Mouse (Mus musculus) MEL (cell line): ENCODE measurements around the gene Sipa1l3. TPM values are rescaled to one million over a fixed set of nuclear protein-coding genes. Genes with fewer than 3 reads are reported as not detected.

Experiments
- DNase-seq: peaks from one replicate; pipeline ENCODE4 v3.0.0; 2011; ENCODE audit warnings: low read depth, low spot score
- H3K27ac ChIP-seq: 2 replicates; pipeline ENCODE4 v1.5.1; 2012; ENCODE audit warnings: low read depth, mild to moderate bottlenecking, control low read depth, low read length, moderate library complexity; ENCODE audit not compliant: control insufficient read depth
- H3K27me3 ChIP-seq, 2 experiments: fragments of 150-350 bp in 1 of 2; sonication (generic) in 1 of 2; 2 replicates each; pipeline ENCODE4 v1.6.1; 2012; ENCODE audit warnings: low read length in 2 of 2, mild to moderate bottlenecking in 2 of 2, improper control_type of control experiment in 1 of 2, moderate library complexity in 1 of 2; ENCODE audit not compliant: insufficient read depth in 2 of 2, control insufficient read depth in 1 of 2
- H3K36me3 ChIP-seq, 2 experiments: 2 replicates each; pipeline ENCODE4 v1.6.1; 2012 to 2014; ENCODE audit warnings: low read length in 2 of 2, improper control_type of control experiment in 1 of 2, inconsistent platforms in 1 of 2, mild to moderate bottlenecking in 1 of 2; ENCODE audit not compliant: insufficient read depth in 2 of 2, control insufficient read depth in 1 of 2
- H3K4me1 ChIP-seq, 2 experiments: fragments of 150-350 bp in 1 of 2; sonication (generic) in 1 of 2; 2 replicates each; pipeline ENCODE4 v1.6.1; 2012; ENCODE audit warnings: low read length in 2 of 2, improper control_type of control experiment in 1 of 2, mild to moderate bottlenecking in 1 of 2; ENCODE audit not compliant: insufficient read depth in 2 of 2, control insufficient read depth in 1 of 2
- H3K4me3 ChIP-seq, 2 experiments: fragments of 150-350 bp in 1 of 2; sonication (generic) in 1 of 2; 2 replicates each; pipeline ENCODE4 v1.5.1; 2012; ENCODE audit warnings: low read depth in 2 of 2, low read length in 2 of 2, mild to moderate bottlenecking in 2 of 2, moderate library complexity in 2 of 2, control low read depth in 1 of 2, improper control_type of control experiment in 1 of 2; ENCODE audit not compliant: control insufficient read depth in 1 of 2, insufficient read depth in 1 of 2
- H3K79me2 ChIP-seq: 2 replicates; pipeline ENCODE4 v1.6.1; 2012; ENCODE audit warnings: mild to moderate bottlenecking, low read length, moderate library complexity; ENCODE audit not compliant: control insufficient read depth, poor library complexity, insufficient read depth
- H3K9ac ChIP-seq: 2 replicates; pipeline ENCODE4 v1.6.1; 2012; ENCODE audit warnings: low read depth, mild to moderate bottlenecking, control low read depth, low read length, moderate library complexity; ENCODE audit not compliant: control insufficient read depth, poor library complexity, severe bottlenecking
- H3K9me3 ChIP-seq: fragments of 150-350 bp; sonication (generic); replicated peaks from 2 replicates; pipeline ENCODE4 v1.6.1; 2012; ENCODE audit warnings: mild to moderate bottlenecking, low read length, improper control_type of control experiment, moderate library complexity; ENCODE audit not compliant: insufficient read depth
- BHLHE40 ChIP-seq: IDR thresholded peaks from 2 replicates; pipeline ENCODE4 v1.6.1; 2012; ENCODE audit warnings: low read depth, mild to moderate bottlenecking, inconsistent platforms, low read length, improper control_type of control experiment, borderline replicate concordance
- ELF1 ChIP-seq: IDR thresholded peaks from 2 replicates; pipeline ENCODE4 v1.6.1; 2014; ENCODE audit warnings: low read depth, mild to moderate bottlenecking, inconsistent platforms, low read length, improper control_type of control experiment, moderate library complexity
- GATA1 ChIP-seq: IDR thresholded peaks from 2 replicates; pipeline ENCODE4 v1.6.1; 2011; ENCODE audit warnings: low read depth, low read length, improper control_type of control experiment
- HCFC1 ChIP-seq: IDR thresholded peaks from 2 replicates; pipeline ENCODE4 v1.6.1; 2012; ENCODE audit warnings: low read depth, mild to moderate bottlenecking, inconsistent platforms, low read length, improper control_type of control experiment, moderate library complexity
- MAFK ChIP-seq: IDR thresholded peaks from 2 replicates; pipeline ENCODE4 v1.6.1; 2011; ENCODE audit warnings: low read depth, mild to moderate bottlenecking, low read length, improper control_type of control experiment, borderline replicate concordance
- MAZ ChIP-seq: IDR thresholded peaks from 2 replicates; pipeline ENCODE4 v1.6.1; 2012; ENCODE audit warnings: low read depth, mild to moderate bottlenecking, inconsistent platforms, low read length, improper control_type of control experiment
- MEF2A ChIP-seq: IDR thresholded peaks from 2 replicates; pipeline ENCODE4 v1.6.1; 2014; ENCODE audit warnings: low read depth, mild to moderate bottlenecking, inconsistent platforms, low read length, improper control_type of control experiment; ENCODE audit not compliant: poor library complexity, insufficient replicate concordance, severe bottlenecking; ENCODE audit errors: extremely low read depth
- MYC ChIP-seq: IDR thresholded peaks from 2 replicates; pipeline ENCODE4 v1.6.1; 2011; ENCODE audit warnings: low read depth, mild to moderate bottlenecking, low read length, improper control_type of control experiment, moderate library complexity
- NELFE ChIP-seq: IDR thresholded peaks from 2 replicates; pipeline ENCODE4 v1.6.1; 2011; ENCODE audit warnings: low read depth, low read length, improper control_type of control experiment
- POLR2AphosphoS2 ChIP-seq: IDR thresholded peaks from 2 replicates; pipeline ENCODE4 v1.6.1; 2011; ENCODE audit warnings: low read length, improper control_type of control experiment
- RAD21 ChIP-seq: IDR thresholded peaks from 2 replicates; pipeline ENCODE4 v1.6.1; 2011; ENCODE audit warnings: mild to moderate bottlenecking, low read depth, low read length, improper control_type of control experiment
- RCOR1 ChIP-seq: IDR thresholded peaks from 2 replicates; pipeline ENCODE4 v1.6.1; 2012; ENCODE audit warnings: low read depth, mild to moderate bottlenecking, inconsistent platforms, low read length, improper control_type of control experiment
- SIN3A ChIP-seq: IDR thresholded peaks from 2 replicates; pipeline ENCODE4 v1.6.1; 2012; ENCODE audit warnings: low read length, improper control_type of control experiment, inconsistent platforms
- SMC3 ChIP-seq: IDR thresholded peaks from 2 replicates; pipeline ENCODE4 v1.6.1; 2011; ENCODE audit warnings: low read depth, low read length, improper control_type of control experiment
- TAL1 ChIP-seq: IDR thresholded peaks from 2 replicates; pipeline ENCODE4 v1.6.1; 2012; ENCODE audit warnings: mild to moderate bottlenecking, inconsistent platforms, low read length, moderate library complexity, mixed read lengths
- TCF12 ChIP-seq: IDR thresholded peaks from 2 replicates; pipeline ENCODE4 v1.6.1; 2014; ENCODE audit warnings: low read depth, mild to moderate bottlenecking, inconsistent platforms, low read length, improper control_type of control experiment, moderate library complexity
- ZC3H11A ChIP-seq: IDR thresholded peaks from 2 replicates; pipeline ENCODE4 v1.6.1; 2012; ENCODE audit warnings: low read depth, mild to moderate bottlenecking, inconsistent platforms, low read length, improper control_type of control experiment
- ZNF384 ChIP-seq: IDR thresholded peaks from 2 replicates; pipeline ENCODE4 v1.6.1; 2012; ENCODE audit warnings: low read depth, mild to moderate bottlenecking, inconsistent platforms, low read length, improper control_type of control experiment
- polyA plus RNA-seq, 2 experiments: library from polyadenylated mRNA; stranded (reverse) in 1 of 2; unstranded in 1 of 2; fragments of >175 nt in 1 of 2; fragments of >200 nt in 1 of 2; gene quantifications; 2 replicates each; pipeline versions ENCODE4 v1.2.1 to v1.2.4; 2012; ENCODE audit warnings: low replicate concordance in 2 of 2, low read depth in 1 of 2; ENCODE audit not compliant: insufficient read length in 2 of 2, insufficient read depth in 1 of 2, missing spikeins in 1 of 2
- total RNA-seq: library from RNA; depleted of rRNA; stranded (reverse); fragments of 300-350 nt; gene quantifications from 2 replicates; pipeline ENCODE4 v1.2.3, GENCODE M21; 2012

Gene Sipa1l3
- total and polyA plus RNA-seq, 3 experiments = 14.9 to 49.4 TPM; not detected in 1

DNA sequence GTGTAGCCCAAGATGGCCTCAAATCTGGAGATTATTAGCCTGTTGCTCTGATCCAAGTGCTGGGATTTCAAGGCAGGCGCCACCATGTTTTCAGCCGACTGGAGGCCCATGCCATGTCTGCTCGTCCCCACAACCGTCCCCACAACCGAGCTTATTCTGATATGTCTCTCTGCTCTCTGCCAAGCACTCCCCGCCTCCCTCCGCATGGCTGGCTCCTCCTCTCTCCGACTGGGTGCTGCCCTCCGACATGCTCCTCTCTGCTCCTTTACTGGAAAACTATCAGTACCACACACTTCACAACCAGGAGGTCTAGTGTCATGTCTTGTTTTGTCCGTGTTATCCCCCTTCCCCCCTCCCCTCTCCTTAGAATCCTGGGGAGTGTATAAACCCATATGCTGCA lies 51.9 kb downstream of the Sipa1l3 start:
- no peaks in the 10 kb centered on the region for H3K4me1 ChIP-seq

DNA sequence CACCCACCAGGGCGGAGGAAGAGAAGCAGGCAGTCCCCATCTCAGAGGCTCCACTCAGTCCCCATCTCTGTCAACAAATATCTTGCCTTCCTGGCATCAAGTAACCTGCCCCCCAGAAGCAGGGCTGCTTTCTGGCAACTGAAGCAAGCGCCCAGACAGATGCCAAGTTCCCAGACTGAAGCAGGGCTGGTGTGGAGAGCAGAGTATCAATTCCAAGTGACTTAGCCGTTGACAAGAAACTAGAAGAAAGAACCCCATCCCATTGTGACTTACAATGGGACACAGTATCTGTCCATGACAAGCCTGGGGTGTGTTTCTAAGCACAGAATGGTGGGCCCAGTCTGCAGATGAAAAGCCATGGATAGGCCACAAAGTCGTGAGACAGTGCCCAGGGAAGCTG lies 52.7 kb downstream of the Sipa1l3 start:
- Histone ChIP-seq H3K27ac (no peak overlapping the region), H3K36me3 (no peaks in the 10 kb centered on the region; a peak in 1 of 4 replicates)
- DNase-seq = no peak
- TF ChIP-seq ELF1 (no peak), SMC3 (no peak), GATA1 (no peak), MEF2A (no peak), ZC3H11A (no peak), HCFC1 (no peak), TCF12 (no peak), MAZ (no peak), RCOR1 (no peak), ZNF384 (no peak), MYC (no peak), TAL1 (no peak), RAD21 (no peak)
- TF ChIP-seq, all 39 proteins: peak for 0
- Histone ChIP-seq H3K9me3 (no peaks in the 10 kb centered on the region), H3K4me1 (no peaks in the 10 kb centered on the region), H3K9ac (no peak overlapping the region), H3K27me3 (no peaks in the 10 kb centered on the region), H3K79me2 (no peaks in the 10 kb centered on the region), H3K4me3 (no peak overlapping the region)

More for the DNA sequence above, 51.9 kb downstream of the Sipa1l3 start:
- H3K79me2 ChIP-seq = no peaks in the 10 kb centered on the region
- no peak for TF ChIP-seq MYC
- TF ChIP-seq MAFK = no peak
- TF ChIP-seq MAZ = no peak
- no peak for TF ChIP-seq TAL1
- TF ChIP-seq SIN3A = no peak
- TF ChIP-seq NELFE = no peak
- TF ChIP-seq POLR2AphosphoS2 = no peak
- TF ChIP-seq BHLHE40 = no peak
- no peak for TF ChIP-seq ZNF384
- TF ChIP-seq SMC3 = no peak
- no peak overlapping the region for H3K4me3 ChIP-seq
- H3K36me3 ChIP-seq = no peaks in the 10 kb centered on the region; a peak in 1 of 4 replicates
- no peaks in the 10 kb centered on the region for H3K27me3 ChIP-seq
- no peak overlapping the region for H3K9ac ChIP-seq
- H3K9me3 ChIP-seq = no peaks in the 10 kb centered on the region
- H3K27ac ChIP-seq = no peak overlapping the region
- no peak for DNase-seq
